Mouse (Mus musculus) large intestine, adult 2 months (tissue): ENCODE data around the gene Pdia3. TPM values are rescaled to one million over a fixed set of nuclear protein-coding genes. Genes with fewer than 3 reads are reported as not detected.
"Not testable (repeated sequence)": the region's sequence is repeated elsewhere in the genome, so short reads cannot be mapped to it uniquely, and the experiment has no call there.

Experiments
- DNase-seq: peaks from one replicate; pipeline ENCODE4 v3.0.0-alpha.2; 2012; ENCODE audit warnings: low read depth, low spot score
- WGBS: fragments of 180-500 bp; shearing (Covaris S2); methylation state at CpG from one replicate; pipeline ENCODE4 v1.1.7; 2018; 5-methylcytosine and 5-hydroxymethylcytosine counted together
- polyA plus RNA-seq: library from polyadenylated mRNA; depleted of rRNA; stranded (reverse); fragments of >200 nt; gene quantifications from 2 replicates; pipeline ENCODE4 v1.2.3, GENCODE M21; 2012; rRNA removed

The Pdia3 gene
- polyA plus RNA-seq, 1 experiment, result 405 TPM

DNA sequence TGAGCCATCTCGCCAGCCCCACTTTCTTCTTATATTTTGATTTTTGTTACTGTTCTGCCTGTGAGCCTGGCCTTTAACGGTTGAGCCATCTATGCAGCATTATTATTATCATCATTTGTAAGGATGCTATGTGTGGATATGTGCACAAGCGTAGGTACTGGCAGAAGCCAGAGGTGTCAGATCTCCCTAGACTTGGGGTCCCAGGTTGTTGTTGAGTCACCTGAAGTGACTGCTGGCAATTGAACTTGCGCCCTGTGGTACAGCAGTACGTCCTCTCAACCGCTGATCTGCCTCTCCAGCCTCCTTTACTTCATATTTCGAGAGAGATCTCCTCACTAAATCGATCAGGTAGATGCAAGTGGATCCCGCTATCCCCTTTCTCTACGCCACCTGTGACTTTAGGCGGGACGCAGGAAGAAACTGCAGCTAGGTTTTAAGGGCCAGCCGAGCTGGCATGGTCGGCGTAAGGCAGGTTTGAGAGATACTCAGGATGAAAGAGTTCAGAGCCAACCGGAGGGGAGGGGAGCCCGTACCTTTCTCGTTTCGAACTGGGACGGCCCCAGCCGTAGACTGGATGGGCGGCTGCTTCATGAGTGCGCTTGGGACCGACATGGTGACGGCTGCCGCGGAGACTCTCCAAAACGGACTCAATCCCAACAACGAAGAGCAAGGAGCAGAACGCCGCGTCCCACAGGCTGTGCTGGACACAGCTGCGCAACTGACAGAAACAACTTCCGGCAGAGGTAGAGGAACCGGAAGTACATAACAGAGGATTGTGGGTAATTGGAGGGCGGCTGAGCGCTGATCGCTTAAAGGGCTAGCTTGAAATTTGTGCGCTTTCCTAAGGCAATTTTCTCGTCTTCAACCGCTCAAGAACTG, 60.0 kb downstream of the Pdia3 start, which contains the start of gene Mfap1b:
Gene Mfap1b (minus strand): TSS at position 767 of the 879 bp plus-strand sequence.
- peak; percentile 81 for DNase-seq
- 4% methylated on average over 41 of the region's 41 CpGs for WGBS

DNA sequence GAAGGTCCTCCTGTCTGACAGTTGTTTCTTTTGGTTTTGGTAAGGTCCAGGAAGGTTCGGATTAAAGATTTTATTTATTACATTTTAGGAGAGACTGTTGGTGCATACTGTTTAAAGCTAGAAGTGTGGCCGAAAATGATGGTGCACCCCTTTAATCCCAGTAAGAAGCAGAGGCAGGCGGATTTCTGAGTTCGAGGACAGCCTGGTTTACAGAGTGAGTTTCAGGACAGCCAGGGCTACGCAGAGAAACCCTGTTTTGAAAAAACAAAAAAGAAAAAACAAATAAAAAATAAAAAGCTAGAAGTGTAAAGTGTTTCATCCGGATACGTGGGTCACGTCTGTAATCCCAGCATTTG, 60.6 kb downstream of the Pdia3 start:
- 25% methylated on average over 8 of the region's 8 CpGs for WGBS

DNA sequence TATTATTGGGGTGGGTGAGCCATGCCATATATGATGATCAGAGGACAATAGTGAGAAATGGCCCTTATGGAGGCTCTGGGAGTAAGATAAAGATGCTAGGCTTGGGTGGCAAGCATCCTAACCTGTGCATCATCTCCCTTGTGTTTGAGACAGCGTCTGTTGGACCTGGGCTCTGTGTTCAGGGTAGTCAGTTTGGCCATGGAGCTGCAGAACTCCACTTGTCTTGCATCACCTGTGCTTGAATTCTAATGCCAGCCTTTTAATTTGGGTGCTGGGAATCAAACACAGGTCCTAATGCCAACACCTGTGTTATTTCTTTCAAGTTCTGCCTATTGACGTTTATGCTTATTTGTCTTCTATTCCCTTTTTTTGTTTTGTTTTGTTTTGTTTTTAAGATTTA, 61.7 kb downstream of the Pdia3 start:
- WGBS, result 94% methylated on average over 2 of the region's 2 CpGs
- DNase-seq, result not testable (repeated sequence)

More for the DNA sequence above, 60.6 kb downstream of the Pdia3 start:
- no peak for DNase-seq

DNA sequence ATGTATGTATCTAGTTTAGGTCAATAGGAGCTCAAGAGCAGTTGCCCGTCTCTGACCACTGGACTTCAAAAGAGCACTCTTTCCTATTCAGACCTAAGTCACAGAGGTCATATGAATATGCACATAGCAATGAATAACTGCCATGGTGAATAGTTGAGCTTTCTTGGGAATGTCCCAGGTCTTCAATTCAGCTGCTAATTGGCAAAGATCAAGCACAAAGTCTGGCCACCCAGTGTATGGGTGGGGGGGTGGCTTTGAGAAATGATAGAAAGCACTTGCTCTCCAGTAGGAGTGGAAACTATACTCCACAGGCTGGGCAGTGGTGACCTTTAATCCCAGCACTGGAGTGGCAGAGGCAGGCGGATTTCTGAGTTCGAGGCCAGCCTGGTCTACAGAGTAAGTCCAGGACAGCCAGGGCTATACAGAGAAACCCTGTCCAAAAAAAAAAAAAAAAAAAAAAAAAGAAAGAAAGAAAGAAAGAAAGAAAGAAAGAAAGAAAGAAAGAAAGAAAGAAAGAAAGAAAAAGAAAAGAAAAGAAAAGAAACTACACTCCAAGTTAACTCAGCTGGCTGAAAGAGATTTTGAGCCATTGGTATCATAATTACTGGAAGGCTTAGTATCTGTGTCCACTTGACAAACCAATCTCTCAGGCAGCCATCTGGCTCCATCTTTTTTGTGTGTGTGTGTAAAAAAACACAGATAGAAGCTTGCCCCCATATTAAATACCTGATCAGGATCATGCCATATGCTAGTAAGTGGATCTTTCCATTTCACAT, 64.1 kb downstream of the Pdia3 start:
- no peak for DNase-seq

DNA sequence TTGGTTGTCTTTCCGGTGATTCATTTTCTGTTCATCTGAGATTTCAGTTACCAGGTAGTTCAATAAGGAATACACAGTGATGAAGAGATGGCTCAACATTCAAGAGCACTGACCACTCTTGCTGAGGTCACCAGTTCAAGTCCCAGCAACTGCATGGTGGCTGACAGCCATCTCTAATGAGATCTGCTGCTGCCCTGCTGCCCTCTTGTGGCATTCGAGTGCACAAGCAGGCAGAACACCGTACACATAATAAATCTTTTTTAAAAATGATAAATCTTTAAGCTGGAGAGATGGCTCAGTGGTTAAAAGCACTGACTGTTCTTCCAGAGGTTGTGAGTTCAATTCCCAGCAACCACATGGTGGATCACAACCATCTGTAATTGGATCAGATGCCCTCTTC, 66.9 kb downstream of the Pdia3 start:
- DNase-seq, result no peak
- WGBS, result 46% methylated on average over 3 of the region's 3 CpGs

More for the DNA sequence above, 64.1 kb downstream of the Pdia3 start:
- 88% methylated on average over 3 of the region's 3 CpGs for WGBS

DNA sequence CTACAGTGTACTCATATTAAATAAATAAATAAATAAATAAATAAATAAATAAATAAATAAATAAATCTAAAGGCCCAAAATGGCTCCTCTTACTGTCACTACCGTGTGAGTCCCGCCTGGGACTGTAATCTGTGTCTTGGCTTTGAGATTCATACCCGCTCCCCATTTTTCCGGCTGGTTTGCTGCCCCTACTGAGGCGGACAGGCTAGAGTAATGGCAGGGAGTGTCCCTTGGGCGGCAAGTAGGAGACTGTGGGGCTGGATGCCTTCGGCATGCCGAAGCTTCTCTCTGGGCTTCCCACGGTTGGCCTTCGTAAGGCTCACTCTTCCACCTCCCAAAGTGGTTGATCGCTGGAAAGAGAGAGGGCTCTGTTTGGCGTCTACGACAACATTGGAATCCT, 67.3 kb downstream of the Pdia3 start:
- DNase-seq, result not testable (repeated sequence)
- 85% methylated on average over 13 of the region's 13 CpGs for WGBS

DNA sequence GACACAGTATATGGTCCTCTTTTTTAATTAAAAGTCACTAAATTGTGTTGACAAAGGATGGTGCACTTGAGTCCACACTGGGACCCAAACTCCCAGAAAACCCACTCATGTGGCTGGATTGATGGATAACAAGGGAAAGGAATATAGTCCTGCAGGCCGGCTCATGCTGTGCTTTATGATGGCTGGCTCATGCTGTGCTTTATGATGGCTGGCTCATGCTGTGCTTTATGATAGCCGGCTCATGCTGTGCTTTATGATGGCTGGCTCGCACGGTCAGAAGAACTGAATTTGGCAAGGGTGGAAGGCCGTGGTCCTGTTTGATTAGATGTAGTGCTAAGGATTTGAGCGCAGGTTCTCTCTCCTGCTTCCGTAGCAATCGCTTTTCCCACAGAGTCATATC, 70.0 kb downstream of the Pdia3 start:
- 31% methylated on average over 8 of the region's 8 CpGs for WGBS
- no peak for DNase-seq

DNA sequence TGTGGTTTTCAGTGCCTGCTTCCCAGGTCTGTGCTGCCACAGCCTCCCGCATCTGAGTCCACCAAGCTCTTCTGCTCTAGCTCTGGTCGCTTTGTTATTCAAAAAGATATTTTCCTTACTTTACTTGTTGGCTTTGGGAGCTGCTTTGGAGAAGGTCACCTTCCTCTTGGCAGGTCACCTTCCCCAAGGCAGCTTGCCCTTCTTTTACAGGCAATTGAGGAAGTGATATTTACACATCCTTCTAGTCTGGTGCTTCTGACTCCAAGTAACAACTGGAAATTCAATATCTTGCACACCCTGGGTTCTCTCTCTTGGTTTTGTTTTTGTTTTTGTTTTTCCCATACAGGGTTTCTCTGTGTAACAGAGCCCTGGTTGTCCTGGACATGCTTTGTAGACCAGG, 70.8 kb downstream of the Pdia3 start:
- not testable (repeated sequence) for DNase-seq
- 74% methylated on average over 2 of the region's 2 CpGs for WGBS

Other genes starting within 250 kb of the Pdia3 start
- 13.4 and 27.9 TPM in 2 replicates for gene Tubgcp4, start 243.1 kb upstream of the Pdia3 start, polyA plus RNA-seq
- 2.4 and 4.6 TPM in 2 replicates for gene Zscan29, start 242.7 kb upstream of the Pdia3 start, polyA plus RNA-seq
- 13.1 and 14.6 TPM in 2 replicates for gene Trp53bp1, start 142.4 kb upstream of the Pdia3 start, polyA plus RNA-seq
- gene Map1a, start 124.2 kb upstream of the Pdia3 start, polyA plus RNA-seq, result 1.5 and 4.1 TPM in 2 replicates
- 27.1 and 52.3 TPM in 2 replicates for gene Ppip5k1, start 58.4 kb upstream of the Pdia3 start, polyA plus RNA-seq
- gene Ckmt1, start 56.1 kb upstream of the Pdia3 start, polyA plus RNA-seq, result 912 and 1,609 TPM in 2 replicates
- 0.19 and 0.41 TPM in 2 replicates for gene Strc, start 26.6 kb upstream of the Pdia3 start, polyA plus RNA-seq
- gene Catsper2, start within 50 bp of the Pdia3 start, polyA plus RNA-seq, result 1.1 and 1.3 TPM in 2 replicates
- gene Ell3, start 30.5 kb downstream of the Pdia3 start, polyA plus RNA-seq, result 4.1 and 4.7 TPM in 2 replicates
- 399 and 485 TPM in 2 replicates for gene Serf2, start 35.4 kb downstream of the Pdia3 start, polyA plus RNA-seq
- 6.8 and 7.5 TPM in 2 replicates for gene Hypk, start 39.5 kb downstream of the Pdia3 start, polyA plus RNA-seq
- gene Serinc4, start 43.0 kb downstream of the Pdia3 start, polyA plus RNA-seq, result 0.16 and 0.30 TPM in 2 replicates
- 2.4 and 2.9 TPM in 2 replicates for gene Mfap1b, start 60.3 kb downstream of the Pdia3 start, polyA plus RNA-seq
- gene Mfap1a, start 92.9 kb downstream of the Pdia3 start, polyA plus RNA-seq, result 2.9 TPM in 2 replicates
- gene Wdr76, start 92.9 kb downstream of the Pdia3 start, polyA plus RNA-seq, result 3.7 and 4.9 TPM in 2 replicates